ENCODE assay signal across 9 mouse cellular contexts in the genomic region with DNA sequence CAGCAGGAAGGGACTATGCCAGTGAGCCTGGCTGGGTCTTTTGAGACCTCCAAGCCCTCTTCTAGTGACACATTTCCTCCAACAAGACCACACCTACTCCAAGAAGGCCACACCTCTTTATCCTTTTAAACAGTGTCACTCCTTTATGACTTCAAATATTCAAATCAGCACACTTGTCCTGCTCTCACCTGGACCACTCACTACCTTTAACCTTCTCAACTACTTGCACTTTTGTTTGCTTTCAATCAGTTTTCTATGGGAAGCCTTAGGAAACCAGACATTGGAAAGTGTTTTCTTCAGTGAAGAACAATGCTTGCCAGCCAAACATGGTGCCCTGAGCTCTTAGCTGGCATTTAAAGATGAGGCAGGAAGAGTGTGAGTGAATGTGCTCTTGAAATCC. TPM values are rescaled to one million over a fixed set of nuclear protein-coding genes. Genes with fewer than 3 reads are reported as not detected.
DNase-seq lines count a peak whose midpoint lies in the region; ATAC-seq lines count a peak whose summit lies in the region.
"Had no signal": no experiment of that assay in that cellular context is flagged by ENCODE, and none has a peak within 500 bp of the region (broad histone marks: within the 10 kb centered on the region; RNA-seq: fewer than 3 reads in every experiment).

A gene (minus strand): TSS at position 101 of the 400 bp plus-strand sequence.

- no peak within 1 kb of the TSS for H3K27ac ChIP-seq in kidney, embryonic 16.5 days (ENCODE audit: low read length)
- no peak within 1 kb of the TSS for H3K27ac ChIP-seq in hindbrain, embryonic 12.5 days
- no peak within 1 kb of the TSS for H3K27ac ChIP-seq in midbrain, embryonic 11.5 days (ENCODE audit: low read depth, low read length)

- H3K4me1 ChIP-seq in kidney, embryonic 16.5 days (ENCODE audit: insufficient read depth, low read length): no peaks in the 10 kb centered on the region
- no peaks in the 10 kb centered on the region for H3K4me1 ChIP-seq in hindbrain, embryonic 12.5 days
- H3K4me1 ChIP-seq in midbrain, embryonic 11.5 days (ENCODE audit: control insufficient read depth, insufficient read depth, low read length): no peaks in the 10 kb centered on the region

- no peaks in the 10 kb centered on the region for H3K27me3 ChIP-seq in kidney, embryonic 16.5 days (ENCODE audit: insufficient read depth, low read length)
- no peaks in the 10 kb centered on the region for H3K27me3 ChIP-seq in hindbrain, embryonic 12.5 days
- no peaks in the 10 kb centered on the region for H3K27me3 ChIP-seq in midbrain, embryonic 11.5 days (ENCODE audit: control insufficient read depth, insufficient read depth, low read length)

- H3K36me3 ChIP-seq in kidney, embryonic 16.5 days (ENCODE audit: insufficient read depth, low read length): peaks cover 18% of the 10 kb centered on the region
- H3K36me3 ChIP-seq in hindbrain, embryonic 12.5 days: peaks cover 35% of the 10 kb centered on the region
- H3K36me3 ChIP-seq in midbrain, embryonic 11.5 days (ENCODE audit: control insufficient read depth, insufficient read depth, low read length): no peaks in the 10 kb centered on the region; the same call in 1 of the 2 replicates

- no peak within 1 kb of the TSS for H3K9ac ChIP-seq in kidney, embryonic 16.5 days (replicated peaks; ENCODE audit: low read length)
- no peak within 1 kb of the TSS for H3K9ac ChIP-seq in hindbrain, embryonic 12.5 days
- no peak within 1 kb of the TSS for H3K9ac ChIP-seq in midbrain, embryonic 11.5 days (ENCODE audit: low read length)

- DNase-seq in kidney, adult 9 months: no peak
- no peak for DNase-seq in midbrain, embryonic 11.5 days (ENCODE audit: low spot score, missing footprints)
- no peak for DNase-seq in left cerebral cortex, adult 11 months (ENCODE audit: low spot score)
- no peak for DNase-seq in layer of hippocampus, adult 9-10 months (ENCODE audit: low spot score)
- no peak for DNase-seq in adrenal gland, adult 18-20 months (ENCODE audit: low spot score in 2 of 2)
- DNase-seq: cerebellum, adult 9-10 months had no signal

- H3K4me3 ChIP-seq in kidney, embryonic 16.5 days (ENCODE audit: low read length): no peak within 1 kb of the TSS
- H3K4me3 ChIP-seq in hindbrain, embryonic 12.5 days: no peak within 1 kb of the TSS
- H3K4me3 ChIP-seq in midbrain, embryonic 11.5 days (ENCODE audit: low read depth, low read length): no peak within 1 kb of the TSS

- no peak for ATAC-seq in kidney, embryonic 16.5 days (ENCODE audit: low FRiP score, low TSS enrichment)
- no peak for ATAC-seq in common myeloid progenitor, adult 5-6 weeks (replicated peaks; ENCODE audit: low read depth, poor library complexity, severe bottlenecking)
- ATAC-seq in hindbrain, embryonic 12.5 days (ENCODE audit: low FRiP score): no peak
- no peak for ATAC-seq in midbrain, embryonic 11.5 days (ENCODE audit: low FRiP score)

- H3K9me3 ChIP-seq in kidney, embryonic 16.5 days (ENCODE audit: low read length): no peaks in the 10 kb centered on the region
- H3K9me3 ChIP-seq in hindbrain, embryonic 12.5 days (replicated peaks): no peaks in the 10 kb centered on the region
- no peaks in the 10 kb centered on the region for H3K9me3 ChIP-seq in midbrain, embryonic 11.5 days (ENCODE audit: control insufficient read depth, low read length)

- H3K4me2 ChIP-seq in kidney, embryonic 16.5 days (replicated peaks; ENCODE audit: low read depth, low read length): no peak within 1 kb of the TSS
- no peak within 1 kb of the TSS for H3K4me2 ChIP-seq in hindbrain, embryonic 12.5 days (replicated peaks)
- no peak within 1 kb of the TSS for H3K4me2 ChIP-seq in midbrain, embryonic 11.5 days

RNA-seq across cellular contexts. Expression of the gene that starts here (rescaled TPM):
- 74.8 and 77.6 TPM in 2 replicates for polyA plus RNA-seq in kidney, embryonic 16.5 days (2015; fragmentation: Nextera tagmentation; extraction: Ambion mirVana)
- total RNA-seq in common myeloid progenitor, adult 5-6 weeks (2017): 19.1 and 20.0 TPM in 2 replicates
- polyA plus RNA-seq in hindbrain, embryonic 12.5 days (2016; fragmentation: Nextera tagmentation; extraction: Ambion mirVana): 71.7 and 74.7 TPM in 2 replicates
- polyA plus RNA-seq in midbrain, embryonic 11.5 days (2014; fragmentation: Nextera tagmentation; extraction: Ambion mirVana): 121 and 126 TPM in 2 replicates
- total RNA-seq in adrenal gland, adult 18-20 months (2021): 1 to 10 TPM; 2.8 to 2.9 TPM
